Mouse (Mus musculus) neural tube, embryonic 11.5 days (tissue): ENCODE measurements around the gene Olfr987. TPM values are rescaled to one million over a fixed set of nuclear protein-coding genes. Genes with fewer than 3 reads are reported as not detected.
"Not testable (repeated sequence)": the region's sequence is repeated elsewhere in the genome, so short reads cannot be mapped to it uniquely, and the experiment has no call there.

Source experiments
- ATAC-seq: fragments of 200-750 bp; cut with Nextera tagmentation; 2 replicates; pipeline ENCODE4 v1.8.0; 2017; ENCODE audit warnings: moderate number of reproducible peaks, mild to moderate bottlenecking, moderate TSS enrichment, moderate library complexity; ENCODE audit not compliant: insufficient read depth, low FRiP score, low TSS enrichment
- DNase-seq: peaks from one replicate; pipeline ENCODE4 v3.0.0-alpha.2; 2015; ENCODE audit warnings: low spot score
- H3K27ac ChIP-seq: fragments of 300-500 bp; sonication (generic); 2 replicates; pipeline ENCODE4 v1.5.1; 2014; ENCODE audit warnings: low read depth, mild to moderate bottlenecking, low read length
- H3K27me3 ChIP-seq: fragments of 300-500 bp; sonication (generic); 2 replicates; pipeline ENCODE4 v1.6.1; 2014; ENCODE audit warnings: mild to moderate bottlenecking, low read length, mixed read lengths; ENCODE audit not compliant: control insufficient read depth, insufficient read depth
- H3K36me3 ChIP-seq: fragments of 300-500 bp; sonication (generic); 2 replicates; pipeline ENCODE4 v1.6.1; 2014; ENCODE audit warnings: mild to moderate bottlenecking, low read length, moderate library complexity, mixed read lengths; ENCODE audit not compliant: control insufficient read depth, insufficient read depth
- H3K4me1 ChIP-seq: fragments of 300-500 bp; sonication (generic); 2 replicates; pipeline ENCODE4 v1.6.1; 2014; ENCODE audit warnings: low read length, mixed read lengths; ENCODE audit not compliant: control insufficient read depth, insufficient read depth
- H3K4me2 ChIP-seq: fragments of 300-500 bp; sonication (generic); 2 replicates; pipeline ENCODE4 v1.6.1; 2014; ENCODE audit warnings: low read depth, mild to moderate bottlenecking, moderate library complexity
- H3K4me3 ChIP-seq: fragments of 300-500 bp; sonication (generic); 2 replicates; pipeline ENCODE4 v1.5.1; 2014; ENCODE audit warnings: low read depth, low read length
- H3K9ac ChIP-seq: fragments of 300-500 bp; sonication (generic); 2 replicates; pipeline ENCODE4 v1.6.1; 2014; ENCODE audit warnings: mild to moderate bottlenecking, low read length
- H3K9me3 ChIP-seq: fragments of 300-500 bp; sonication (generic); 2 replicates; pipeline ENCODE4 v1.6.1; 2016; ENCODE audit warnings: low read length; ENCODE audit not compliant: control insufficient read depth
- WGBS: fragments of 180-500 bp; shearing (Covaris S2); extraction: QIAGEN DNeasy Blood & Tissue Kit; methylation state at CpG from one replicate; pipeline ENCODE4 v1.1.7; 2014; 5-methylcytosine and 5-hydroxymethylcytosine counted together
- polyA plus RNA-seq: library from polyadenylated mRNA; unstranded; fragments of >200 nt; fragmentation: Nextera tagmentation; extraction: Ambion mirVana; gene quantifications from 2 replicates; pipeline ENCODE4 v1.2.1, GENCODE M21; 2014

Gene Olfr987
- not detected in 2 replicates for polyA plus RNA-seq

GRCm38 (mm10) chr2:85339215-85339614 lies at the start of gene Olfr987:
Olfr987 (minus strand) TSS chr2:85339315.
- H3K27ac ChIP-seq, ATAC-seq, H3K27me3 ChIP-seq, H3K4me2 ChIP-seq, H3K4me3 ChIP-seq, H3K4me1 ChIP-seq, H3K9ac ChIP-seq, H3K36me3 ChIP-seq, H3K9me3 ChIP-seq, DNase-seq: not testable (repeated sequence)

- ATAC-seq, H3K36me3 ChIP-seq, H3K9ac ChIP-seq, H3K27me3 ChIP-seq, H3K4me1 ChIP-seq, H3K27ac ChIP-seq, H3K4me3 ChIP-seq, DNase-seq, H3K4me2 ChIP-seq, H3K9me3 ChIP-seq: not testable (repeated sequence)
These were observed 24.0 kb upstream of the Olfr987 start, which contains the start of gene Olfr988 for GRCm38 (mm10) chr2:85363127-85363526. Olfr988 (minus strand) TSS chr2:85363227.

GRCm38 (mm10) chr2:85339972-85340371 lies 857 bp upstream of the Olfr987 start:
- H3K27ac ChIP-seq, result no peak overlapping the region
- H3K9ac ChIP-seq, result no peak overlapping the region
- no peaks in the 10 kb centered on the region for H3K36me3 ChIP-seq
- H3K9me3 ChIP-seq, result no peaks in the 10 kb centered on the region
- ATAC-seq, result no peak
- no peaks in the 10 kb centered on the region for H3K27me3 ChIP-seq
- H3K4me1 ChIP-seq, result no peaks in the 10 kb centered on the region
- H3K4me3 ChIP-seq, result no peak overlapping the region
- 79% methylated on average over 7 of the region's 7 CpGs for WGBS
- no peak overlapping the region for H3K4me2 ChIP-seq
- no peak for DNase-seq

- Histone ChIP-seq H3K36me3 (no peaks in the 10 kb centered on the region), H3K4me3 (no peak overlapping the region), H3K9me3 (no peaks in the 10 kb centered on the region), H3K27ac (no peak overlapping the region), H3K4me2 (no peak overlapping the region), H3K4me1 (no peaks in the 10 kb centered on the region), H3K27me3 (no peaks in the 10 kb centered on the region), H3K9ac (no peak overlapping the region)
- ATAC-seq (no peak), DNase-seq (no peak)
- 73% methylated on average over 1 of the region's 1 CpGs for WGBS
These were observed 20.0 kb downstream of the Olfr987 start for GRCm38 (mm10) chr2:85319106-85319505.

GRCm38 (mm10) chr2:85285406-85285805 lies 53.7 kb downstream of the Olfr987 start:
- Histone ChIP-seq H3K27me3 (no peaks in the 10 kb centered on the region), H3K36me3 (no peaks in the 10 kb centered on the region), H3K9ac (no peak overlapping the region), H3K27ac (no peak overlapping the region), H3K4me1 (no peaks in the 10 kb centered on the region), H3K4me3 (no peak overlapping the region), H3K9me3 (no peaks in the 10 kb centered on the region), H3K4me2 (no peak overlapping the region)
- no peak for DNase-seq
- no peak for ATAC-seq
- 75% methylated on average over 1 of the region's 1 CpGs for WGBS

GRCm38 (mm10) chr2:85284626-85285025 lies 54.5 kb downstream of the Olfr987 start:
- ATAC-seq, result no peak
- no peaks in the 10 kb centered on the region for H3K9me3 ChIP-seq

GRCm38 (mm10) chr2:85283631-85284466 lies 55.3 kb downstream of the Olfr987 start:
- ATAC-seq, result no peak
- H3K27ac ChIP-seq, result no peak overlapping the region
- 85% methylated on average over 8 of the region's 8 CpGs for whole genome bisulfite sequencing
- DNase-seq, result no peak
- H3K9me3 ChIP-seq, result no peaks in the 10 kb centered on the region
- no peaks in the 10 kb centered on the region for H3K4me1 ChIP-seq
- H3K27me3 ChIP-seq, result no peaks in the 10 kb centered on the region
- no peak overlapping the region for H3K9ac ChIP-seq
- H3K4me2 ChIP-seq, result no peak overlapping the region
- no peaks in the 10 kb centered on the region for H3K36me3 ChIP-seq
- H3K4me3 ChIP-seq, result no peak overlapping the region

More at GRCm38 (mm10) chr2:85284626-85285025, 54.5 kb downstream of the Olfr987 start:
- no peak for DNase-seq
- H3K27me3 ChIP-seq, result no peaks in the 10 kb centered on the region
- H3K4me1 ChIP-seq, result no peaks in the 10 kb centered on the region
- H3K9ac ChIP-seq, result no peak overlapping the region
- H3K4me2 ChIP-seq, result no peak overlapping the region
- WGBS, result 24% methylated on average over 6 of the region's 6 CpGs
- H3K27ac ChIP-seq, result no peak overlapping the region
- no peaks in the 10 kb centered on the region for H3K36me3 ChIP-seq
- no peak overlapping the region for H3K4me3 ChIP-seq

- H3K27ac ChIP-seq, result no peak overlapping the region
- H3K9ac ChIP-seq, result no peak overlapping the region
- DNase-seq, result no peak
- ATAC-seq, result no peak
- H3K36me3 ChIP-seq, result no peaks in the 10 kb centered on the region
- no peaks in the 10 kb centered on the region for H3K9me3 ChIP-seq
- no peaks in the 10 kb centered on the region for H3K4me1 ChIP-seq
- 76% methylated on average over 4 of the region's 4 CpGs for WGBS
- H3K4me2 ChIP-seq, result no peak overlapping the region
- no peaks in the 10 kb centered on the region for H3K27me3 ChIP-seq
- no peak overlapping the region for H3K4me3 ChIP-seq
These were observed 58.1 kb downstream of the Olfr987 start for GRCm38 (mm10) chr2:85281023-85281422.
